Mouse (Mus musculus) c-Kit-positive CD71-positive TER-119-negative erythroid progenitor cells, embryonic 14.5 days (primary cell): Measurements from ENCODE around the gene Nfkbiz.
"Not testable (repeated sequence)": the region's sequence is repeated elsewhere in the genome, so short reads cannot be mapped to it uniquely, and the experiment has no call there.

ENCODE experiments used
- DNase-seq: peaks from one replicate; pipeline ENCODE4 v3.0.0-alpha.2; 2013; ENCODE audit warnings: low read depth

Gene Nfkbiz

DNA sequence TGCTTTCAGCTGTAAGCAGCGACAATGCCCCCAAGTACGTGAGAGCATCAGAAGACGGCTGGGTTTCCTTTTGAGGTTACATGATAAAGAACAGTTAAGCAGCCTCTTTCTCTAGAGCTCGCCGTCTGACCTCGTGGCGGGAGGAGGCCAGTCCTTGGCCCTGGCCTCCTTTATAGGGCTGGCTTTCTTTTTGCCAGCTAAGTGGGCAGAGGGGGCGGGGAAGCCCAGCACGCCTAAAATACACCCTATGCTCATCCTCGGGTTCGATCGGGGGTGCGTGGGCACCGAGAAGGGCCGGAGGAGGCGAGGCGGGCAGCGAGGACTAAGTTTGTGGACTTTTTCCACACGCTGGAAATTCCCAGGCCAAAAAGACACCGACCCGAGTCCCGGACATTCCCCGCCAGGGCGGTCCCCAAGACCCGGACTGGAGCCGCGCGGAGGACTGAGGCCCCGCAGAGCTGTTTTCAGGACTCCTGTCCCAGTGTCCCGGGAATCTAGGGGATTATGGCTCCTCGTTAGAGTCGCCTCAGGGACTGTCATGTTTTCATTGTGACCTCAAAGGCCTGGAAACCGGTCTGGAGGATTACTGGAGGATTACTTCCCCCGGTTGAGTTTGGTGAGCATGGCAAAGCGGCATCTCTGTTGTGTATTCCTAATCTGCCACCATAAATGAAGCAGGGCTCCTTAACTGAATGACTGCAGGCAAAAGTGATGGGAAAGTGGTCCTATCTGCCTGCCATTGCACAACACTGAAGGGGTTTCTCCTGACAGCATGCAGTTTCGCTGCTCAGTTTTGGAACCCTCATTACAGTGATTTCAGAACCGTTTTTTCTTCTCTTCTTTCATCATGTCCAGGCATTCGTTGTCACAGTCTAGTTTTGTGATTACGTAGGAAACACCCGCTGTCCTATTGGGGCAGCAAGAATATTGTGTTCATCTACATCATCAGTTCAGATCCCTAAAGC is at the start of gene Nfkbiz:
TSS of gene Nfkbiz (minus strand) at position 390 of the 965 bp plus-strand sequence.
- DNase-seq = peak; percentile 75

DNA sequence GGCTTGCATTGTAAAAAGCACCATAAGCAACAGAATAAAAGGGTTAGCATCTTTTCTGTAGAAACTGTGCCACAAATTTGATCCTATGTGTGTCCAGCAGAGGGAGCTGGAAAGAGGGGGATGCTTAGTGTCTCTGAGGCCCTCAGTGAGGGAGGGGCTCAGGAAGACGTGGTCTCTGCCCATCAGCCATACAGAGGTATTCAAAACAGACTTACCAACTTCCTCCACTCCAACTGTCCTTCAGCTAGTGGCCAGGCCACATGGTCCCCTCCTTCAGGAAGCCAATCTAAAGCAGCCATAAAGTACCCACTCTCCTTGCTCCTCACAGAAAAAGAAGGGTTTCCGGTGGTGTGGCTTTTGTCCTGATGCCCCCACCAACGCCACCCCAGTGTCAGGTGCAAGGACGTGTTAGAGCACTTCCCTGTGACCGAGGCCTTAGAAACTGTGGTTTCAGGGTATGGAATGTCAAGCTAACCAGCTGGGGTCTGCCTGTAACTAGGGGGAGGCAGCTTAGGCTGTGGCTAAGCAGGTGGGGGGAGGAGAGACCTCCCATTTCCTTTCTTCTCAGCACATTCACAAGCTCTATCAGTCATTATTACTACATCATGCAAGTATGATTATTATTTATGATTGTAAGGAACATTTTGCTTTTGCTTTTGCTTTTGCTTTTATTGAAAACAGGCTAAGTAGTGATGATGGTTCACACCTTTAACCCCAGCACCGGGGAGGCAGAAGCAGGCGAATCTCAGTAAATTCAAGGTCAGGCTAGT is 49.3 kb upstream of the Nfkbiz start:
- DNase-seq = no peak

DNA sequence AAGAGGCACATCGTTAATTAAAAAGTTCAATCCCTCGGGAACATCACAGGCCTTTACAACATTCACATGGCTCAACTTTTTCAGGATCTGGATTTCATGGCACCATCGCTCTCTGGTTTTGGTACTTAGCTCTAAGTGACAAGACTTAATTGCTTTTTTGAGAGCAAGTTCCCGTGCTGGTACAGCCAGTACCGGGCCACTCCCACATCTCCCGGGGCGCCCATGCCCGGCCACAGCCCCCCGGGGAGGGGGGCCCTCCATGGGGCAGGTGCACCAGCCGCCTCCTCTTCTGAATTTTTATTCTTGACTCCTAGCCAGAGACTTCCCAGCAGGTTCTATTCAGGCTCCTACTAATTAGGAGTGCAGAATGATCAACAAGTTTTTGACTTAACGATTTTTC is 45.5 kb upstream of the Nfkbiz start:
- DNase-seq = no peak

DNA sequence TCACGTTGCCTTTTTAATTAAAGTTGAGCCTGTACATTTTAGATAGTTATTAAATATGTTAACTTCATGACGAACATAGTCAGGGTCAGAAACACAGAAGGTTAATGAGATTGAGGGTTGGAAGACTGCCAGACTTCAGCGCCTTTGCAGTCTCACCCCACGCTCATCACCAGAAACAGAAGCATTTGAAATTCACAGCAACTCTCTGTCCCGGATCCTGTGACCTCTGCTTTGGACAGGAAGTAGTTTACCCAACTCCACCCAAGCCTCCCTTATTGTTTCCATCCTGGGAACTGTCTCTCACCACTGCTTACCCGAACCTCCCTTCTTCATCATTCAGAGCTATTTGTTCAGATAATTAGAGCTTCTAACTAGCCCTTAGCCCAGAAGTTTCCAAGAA is 37.3 kb upstream of the Nfkbiz start:
- DNase-seq = no peak

DNA sequence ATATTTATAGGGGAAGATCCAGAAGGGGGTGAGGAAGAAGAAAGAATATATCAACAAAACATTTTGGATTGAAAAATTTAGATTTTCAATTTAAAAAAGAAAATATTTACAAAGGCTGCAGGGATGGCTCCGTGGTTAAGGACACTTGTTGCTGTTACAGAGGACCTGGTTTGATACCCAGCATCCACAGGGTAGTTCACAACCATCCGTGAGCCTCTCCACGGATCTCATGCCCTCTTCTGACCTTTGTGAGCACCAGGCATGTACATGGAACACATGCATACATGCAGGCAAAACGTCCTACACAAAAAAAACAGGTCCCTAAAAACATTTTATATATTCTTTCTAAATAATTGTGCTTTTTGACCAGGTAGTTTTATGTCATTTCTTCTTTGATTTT is 25.1 kb upstream of the Nfkbiz start:
- DNase-seq = no peak

DNA sequence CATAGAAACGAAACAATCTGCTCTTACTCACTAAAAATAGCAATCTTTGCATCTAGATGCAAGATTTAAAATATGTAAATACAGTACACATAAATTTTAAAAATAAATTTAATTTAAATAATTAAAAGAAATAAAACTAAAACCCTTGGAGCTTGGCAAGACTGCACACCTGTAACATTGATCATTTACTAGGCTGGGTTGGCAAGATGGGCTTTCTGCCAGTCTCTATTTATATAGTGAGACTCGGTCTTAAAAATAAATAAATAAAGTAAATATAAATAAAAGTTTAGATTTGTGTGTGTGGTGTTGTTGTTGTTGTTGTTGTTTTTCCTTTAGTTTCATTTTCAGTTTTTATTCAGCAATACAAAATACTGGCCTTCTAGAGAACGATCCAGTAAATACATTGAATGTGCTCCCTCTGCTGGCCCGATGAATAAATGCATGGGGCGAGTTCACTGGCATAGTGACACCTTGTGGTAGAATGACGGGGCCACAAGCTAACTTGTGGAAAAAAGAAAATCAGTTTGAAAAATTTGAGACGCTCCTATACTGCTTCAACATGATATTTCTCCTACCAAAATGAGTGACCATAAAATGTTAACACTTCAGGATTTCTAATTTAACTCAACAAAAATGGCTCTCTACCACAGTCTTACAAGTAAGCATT is 24.6 kb upstream of the Nfkbiz start:
- peak; percentile 67 for DNase-seq

DNA sequence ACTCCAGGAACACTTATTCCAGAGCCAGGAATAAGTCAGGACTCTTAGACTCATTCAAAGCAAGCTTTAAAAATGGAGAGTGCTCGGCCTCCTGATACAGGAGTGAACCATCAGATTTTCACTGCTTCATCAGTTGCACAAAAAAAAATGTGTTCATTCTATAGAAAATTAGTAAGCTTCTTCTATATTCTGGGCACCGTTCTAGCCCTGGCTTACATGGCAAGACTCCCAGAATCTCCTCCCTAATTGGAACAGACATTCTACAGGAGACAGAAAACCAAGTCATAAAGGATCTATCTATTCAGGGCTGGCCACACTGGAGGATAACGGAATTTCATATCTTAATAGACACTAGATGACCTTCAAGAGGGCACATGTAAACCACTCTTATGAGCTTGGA is 22.4 kb upstream of the Nfkbiz start:
- DNase-seq = no peak

DNA sequence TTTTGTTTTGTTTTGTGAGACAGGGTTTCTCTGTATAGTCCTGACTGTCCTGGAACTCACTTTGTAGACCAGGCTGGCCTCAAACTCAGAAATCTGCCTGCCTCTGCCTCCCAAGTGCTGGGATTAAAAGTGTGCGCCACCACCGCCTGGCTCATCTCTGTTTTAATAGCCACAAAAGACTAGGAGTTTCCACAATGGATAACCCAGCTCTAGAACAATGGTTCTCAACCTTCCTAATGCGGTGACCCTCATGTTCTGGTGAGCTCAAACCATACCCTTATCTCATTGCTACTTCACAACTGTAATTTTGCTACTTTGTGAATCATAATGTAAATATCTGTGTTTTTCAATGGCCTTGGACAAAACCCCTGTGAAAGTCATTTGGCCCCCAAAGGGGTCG is 20.7 kb upstream of the Nfkbiz start:
- DNase-seq = not testable (repeated sequence)

DNA sequence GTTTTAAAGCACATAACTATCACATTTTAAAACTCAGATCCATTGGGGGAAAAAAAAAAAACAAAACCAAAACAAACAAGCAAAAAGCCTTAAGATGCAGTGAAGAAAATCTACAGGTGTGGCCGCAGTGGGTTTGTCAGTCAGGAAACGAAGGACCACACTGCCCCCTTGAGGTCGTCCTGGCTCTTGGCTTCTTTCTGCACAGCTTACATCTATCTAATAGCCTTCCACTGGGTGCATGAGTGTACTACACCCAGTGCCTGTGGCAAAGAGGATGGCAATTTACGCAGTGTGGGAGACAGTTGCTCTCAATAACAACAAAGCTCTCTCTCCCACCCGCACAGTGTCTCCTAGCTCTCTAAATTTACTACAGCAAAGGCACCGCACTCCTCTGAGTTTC is 19.8 kb upstream of the Nfkbiz start:
- DNase-seq = peak; percentile 36

DNA sequence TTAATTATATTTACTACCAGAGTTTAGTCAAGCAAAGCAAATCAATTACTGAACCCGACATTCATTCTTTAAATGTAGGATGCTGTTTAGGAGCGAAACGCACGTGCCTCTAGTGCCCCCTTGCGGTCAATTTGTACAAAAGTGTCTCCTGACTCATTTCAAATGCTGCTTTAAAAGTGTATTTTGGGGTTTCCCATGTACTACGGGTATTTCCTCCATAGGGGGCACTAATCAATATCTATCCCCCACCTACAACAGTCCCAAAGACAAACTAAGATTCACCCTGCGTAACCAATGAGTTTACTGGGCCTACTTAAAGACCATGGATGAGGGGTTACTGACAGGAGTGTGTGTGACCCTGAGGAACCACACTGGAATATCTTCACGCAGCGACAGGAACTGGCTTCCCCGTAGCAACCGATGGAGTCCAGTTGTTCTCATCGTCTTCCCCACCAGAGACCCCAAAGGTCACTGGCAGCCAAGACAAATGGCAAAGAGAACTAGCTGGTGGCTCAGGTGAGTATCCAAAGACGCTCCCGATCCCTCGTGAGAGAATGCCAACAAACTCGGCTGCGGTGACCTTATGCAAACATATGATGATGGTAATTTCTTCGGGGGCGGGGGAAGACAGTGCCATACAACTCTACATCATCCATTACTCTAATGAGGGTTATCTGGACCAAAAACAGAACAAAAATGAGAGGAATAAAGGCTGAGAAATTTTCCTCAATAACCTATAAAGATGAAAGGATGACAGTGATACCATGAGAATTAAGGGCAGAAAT is 14.4 kb upstream of the Nfkbiz start:
- peak; percentile 70 for DNase-seq

DNA sequence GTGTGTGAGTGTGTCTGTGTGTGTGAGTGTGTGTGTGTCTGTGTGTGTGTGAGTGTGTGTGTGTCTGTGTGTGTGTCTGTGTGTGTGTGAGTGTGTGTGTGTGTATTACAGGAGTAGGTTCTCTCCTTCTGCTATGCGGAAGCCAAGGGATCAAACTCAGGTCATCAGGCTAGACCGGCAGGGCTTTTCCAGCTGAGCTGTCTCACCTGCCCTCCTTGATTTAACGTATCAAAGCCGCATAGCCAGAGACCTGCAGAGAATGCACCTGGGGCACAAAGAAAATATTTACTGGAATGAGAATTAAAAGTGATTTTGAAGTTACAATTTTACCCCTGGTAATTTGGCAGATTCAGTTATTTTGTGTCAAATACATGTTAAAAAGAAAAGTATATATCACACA is 13.8 kb upstream of the Nfkbiz start:
- no peak for DNase-seq

DNA sequence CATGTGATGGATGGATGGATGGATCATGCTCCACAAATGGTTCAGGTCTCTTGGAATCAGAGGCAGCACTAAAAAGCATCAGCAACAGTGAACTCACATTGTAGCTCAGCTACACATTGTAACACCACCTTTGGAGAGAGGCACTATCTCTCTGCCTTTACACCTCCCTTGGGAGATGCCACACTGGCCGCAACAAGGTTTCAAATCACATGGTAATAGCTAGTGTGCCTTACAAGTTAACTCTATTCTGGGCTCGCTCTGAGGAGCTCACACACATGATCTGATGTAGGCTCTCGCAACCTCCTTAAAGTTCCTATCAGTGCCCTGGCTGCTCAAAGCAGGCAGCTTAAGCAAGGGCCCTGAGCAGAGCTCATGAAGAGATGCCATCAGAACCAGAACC is 11.8 kb upstream of the Nfkbiz start:
- DNase-seq = no peak

DNA sequence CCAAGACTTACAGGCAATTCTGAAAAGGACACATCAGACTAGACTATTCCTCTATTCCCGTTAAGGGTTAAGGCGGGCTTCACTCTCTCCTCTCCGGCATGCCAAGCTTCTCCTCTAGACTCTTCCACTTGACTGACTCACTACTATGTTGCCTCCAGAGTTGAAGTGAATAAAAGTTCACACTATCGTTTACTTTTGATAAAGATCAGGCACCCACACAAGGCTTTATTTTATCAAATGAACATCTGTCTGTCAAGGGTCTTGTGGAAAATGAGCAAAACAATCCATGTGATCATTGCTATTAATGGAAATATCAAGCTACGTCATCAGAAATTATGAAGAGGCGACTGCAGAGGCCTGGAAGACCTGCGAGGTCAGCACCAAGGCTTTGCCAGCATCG is 9.0 kb upstream of the Nfkbiz start:
- DNase-seq = no peak

DNA sequence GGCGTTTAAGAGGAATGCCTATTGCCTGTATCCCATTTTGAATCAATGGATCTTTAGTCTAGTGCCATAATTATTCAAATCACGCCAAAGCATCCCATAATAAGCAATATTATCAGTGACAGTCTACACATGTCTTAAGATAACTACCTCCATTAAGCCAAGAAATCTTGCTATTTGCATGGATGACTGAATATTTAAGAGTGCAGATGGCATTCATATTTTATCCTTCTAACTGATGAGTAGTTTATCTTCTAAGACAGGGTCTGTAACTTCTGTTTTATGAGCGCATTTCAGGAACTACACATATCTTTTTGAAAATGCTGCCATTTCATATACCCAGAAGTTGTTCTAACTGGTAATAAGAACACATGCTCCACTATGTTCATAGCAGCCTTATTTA is 6.1 kb upstream of the Nfkbiz start:
- DNase-seq = no peak

DNA sequence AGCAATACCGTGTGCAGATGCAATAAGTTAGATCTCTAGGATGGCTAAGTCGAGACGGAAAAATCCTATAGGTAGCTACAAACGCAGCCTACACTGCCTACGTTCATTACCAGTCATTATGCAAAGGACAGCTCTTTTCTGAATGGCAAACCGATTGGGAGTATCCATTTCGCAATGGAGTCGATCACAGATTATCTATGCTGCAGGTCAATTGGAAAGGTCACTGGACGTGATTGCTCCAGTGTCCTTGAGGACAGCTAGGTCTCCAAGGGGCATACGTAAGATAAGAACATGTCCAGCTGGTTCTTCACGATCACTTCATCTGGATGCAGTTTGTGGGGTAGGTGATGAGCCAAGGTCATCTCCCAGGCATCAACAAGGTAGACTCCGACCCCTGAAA is 5.2 kb upstream of the Nfkbiz start:
- DNase-seq = no peak

DNA sequence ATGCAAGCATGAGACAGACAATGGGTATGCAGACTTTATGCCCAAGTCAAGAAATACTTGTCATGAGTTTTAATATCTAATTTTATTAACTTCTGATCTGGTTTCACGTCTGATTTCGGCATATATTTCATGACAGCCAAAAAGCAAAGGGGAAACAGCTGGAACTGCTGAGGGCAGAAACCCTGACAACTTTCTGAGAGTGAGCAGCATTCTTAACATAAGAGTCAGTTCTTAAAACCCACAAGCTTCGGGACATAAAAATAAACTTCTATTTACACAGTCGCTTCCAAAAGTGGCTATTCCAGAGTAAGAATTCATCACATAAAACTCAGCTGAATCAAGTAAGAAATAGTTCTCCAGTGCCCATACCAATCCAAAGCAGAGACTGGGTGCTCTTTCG is 4.4 kb upstream of the Nfkbiz start:
- DNase-seq = no peak

DNA sequence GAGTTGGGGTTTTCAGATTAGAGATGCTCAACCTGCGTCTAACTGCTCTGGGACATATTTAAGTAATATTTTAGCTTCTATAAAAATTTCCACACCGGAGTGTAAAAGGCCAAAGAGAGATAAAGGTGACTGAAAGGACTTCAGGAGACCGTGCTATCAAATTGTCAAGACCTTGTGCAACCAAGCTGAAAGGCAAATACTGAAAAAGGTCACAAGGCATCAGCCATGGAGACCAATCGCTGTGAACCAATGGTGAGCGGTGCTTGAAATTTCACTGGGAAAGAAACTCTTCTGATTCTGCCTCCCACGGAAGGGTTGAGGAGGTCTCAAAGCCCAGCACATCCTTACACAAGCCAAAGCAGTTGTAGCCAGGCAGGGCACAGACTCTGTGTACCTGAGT is 2.8 kb upstream of the Nfkbiz start:
- no peak for DNase-seq

DNA sequence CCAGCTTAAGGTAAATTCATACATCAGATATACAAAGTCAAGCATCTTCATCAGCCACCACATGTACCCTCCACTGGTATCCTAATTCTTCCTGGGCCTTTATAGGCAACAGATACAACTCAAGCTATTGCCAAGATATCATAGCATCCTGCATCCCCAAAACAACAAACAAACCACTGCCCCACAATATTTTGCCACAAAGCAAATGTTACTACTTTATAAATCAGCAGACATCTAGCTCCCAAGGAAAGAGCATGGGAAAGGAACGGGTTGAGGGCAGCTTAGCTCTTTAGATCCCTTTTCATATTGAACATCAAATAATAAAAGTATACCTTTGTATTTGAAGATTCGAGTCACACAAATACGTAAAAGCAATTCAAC is 580 bp downstream of the Nfkbiz start:
- peak; percentile 11 for DNase-seq

DNA sequence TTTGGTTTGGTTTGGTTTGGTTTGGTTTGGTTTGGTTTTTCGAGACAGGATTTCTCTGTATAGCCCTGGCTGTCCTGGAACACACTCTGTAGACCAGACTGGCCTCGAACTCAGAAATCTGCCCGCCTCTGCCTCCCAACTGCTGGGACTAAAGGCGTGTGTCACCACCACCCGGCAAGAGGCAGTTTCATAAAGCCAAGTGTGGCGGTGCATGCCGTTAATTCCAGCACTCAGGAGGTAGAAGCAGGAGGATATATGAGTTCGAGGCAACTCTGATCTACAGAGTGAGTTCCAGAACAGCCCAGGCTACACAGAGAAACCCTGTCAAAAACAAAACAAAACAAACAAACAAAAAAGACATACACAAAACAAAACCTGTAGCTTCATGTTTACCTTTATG is 1.0 kb downstream of the Nfkbiz start:
- not testable (repeated sequence) for DNase-seq

DNA sequence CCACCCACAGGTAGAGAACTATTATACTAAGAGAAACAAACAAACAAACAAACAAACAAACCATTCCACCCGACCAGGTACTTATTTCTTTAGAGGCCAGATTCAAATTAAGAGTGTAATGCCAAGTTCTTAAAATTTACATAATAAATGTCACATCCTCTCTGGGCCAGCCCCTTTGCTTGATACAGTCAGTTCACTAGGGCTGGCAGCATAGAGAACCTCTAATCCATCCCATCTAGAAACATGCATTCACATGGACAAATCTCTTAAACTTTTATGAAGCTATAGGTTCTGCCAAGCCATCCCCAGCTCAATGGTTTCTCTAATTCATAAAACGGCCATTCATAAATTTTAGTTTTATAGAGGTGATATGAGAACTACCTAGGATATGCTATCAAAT is 1.5 kb downstream of the Nfkbiz start:
- DNase-seq = no peak

DNA sequence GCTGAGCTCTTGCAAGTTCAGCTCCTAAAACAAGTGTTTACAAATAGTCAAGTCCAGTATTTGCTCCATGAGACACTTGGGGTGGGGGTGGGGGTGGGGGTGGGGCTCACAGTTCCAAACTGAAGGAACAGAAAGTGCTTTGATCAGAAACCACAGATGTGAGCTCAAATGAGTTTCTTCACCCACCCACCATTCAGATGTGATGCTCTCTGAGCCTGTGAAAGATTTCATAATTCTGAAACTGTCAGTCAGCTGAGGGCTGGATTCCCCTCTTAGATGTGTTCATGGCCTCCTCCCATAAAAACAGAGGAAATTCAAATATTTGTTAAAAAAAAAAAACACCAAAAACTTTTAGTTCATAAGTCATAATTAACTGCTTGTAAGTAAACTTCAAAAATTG is 2.9 kb downstream of the Nfkbiz start:
- DNase-seq = no peak

DNA sequence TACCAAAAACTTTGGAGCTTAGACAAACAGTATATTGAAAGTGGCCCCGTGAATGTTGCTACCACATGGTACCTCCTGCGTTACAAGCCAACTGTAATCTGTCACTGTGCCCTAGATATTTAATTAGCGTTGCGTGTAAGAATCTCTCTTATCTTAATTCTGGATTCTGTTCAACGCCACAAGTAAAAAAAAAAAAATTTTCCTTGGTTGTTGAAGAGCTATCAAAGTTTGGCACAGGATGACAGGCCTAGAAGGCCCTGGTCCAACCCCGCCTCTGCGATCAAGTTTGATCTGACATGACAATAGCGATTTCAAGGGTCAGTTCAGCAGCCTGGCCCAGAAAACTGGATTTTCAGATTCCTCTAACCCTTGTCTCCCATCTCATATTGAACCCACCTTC is 6.1 kb downstream of the Nfkbiz start:
- DNase-seq = no peak
